In genomic region chr17:31746198-31747111, GRCm38 (mm10) we compare ENCODE assay signal across 8 mouse cellular contexts.
DNase-seq lines count a peak whose midpoint lies in the region; ATAC-seq lines count a peak whose summit lies in the region.

No protein-coding gene starts in this region.

- H3K4me1 ChIP-seq in embryonic facial prominence, embryonic 11.5 days (ENCODE audit: control insufficient read depth, insufficient read depth, low read length): no peaks in the 10 kb centered on the region

- no peak; the same call in 1 of the 2 replicates for ATAC-seq in embryonic facial prominence, embryonic 11.5 days (replicated peaks; ENCODE audit: insufficient number of reproducible peaks, low FRiP score, low TSS enrichment, low read depth)
- no peak for ATAC-seq in megakaryocyte progenitor cell, adult 5-6 weeks (replicated peaks; ENCODE audit: poor library complexity)

- no peaks in the 10 kb centered on the region for H3K9me3 ChIP-seq in embryonic facial prominence, embryonic 11.5 days (replicated peaks; ENCODE audit: control insufficient read depth, low read length)

- WGBS in embryonic facial prominence, embryonic 11.5 days: 35% methylated on average over 20 of the region's 20 CpGs

- H3K9ac ChIP-seq in embryonic facial prominence, embryonic 11.5 days (replicated peaks; ENCODE audit: low read length): 0 out of 2 replicates have a peak overlapping the region, but pooled peaks have one; percentile 35

- DNase-seq in left cerebral cortex, adult 18-20 months (ENCODE audit: low spot score in 2 of 2): peak; percentile 19 to 31
- no peak for DNase-seq in left cerebral cortex, adult 11 months (ENCODE audit: low spot score)
- DNase-seq in embryonic facial prominence, embryonic 11.5 days (ENCODE audit: low spot score): peak; percentile 52
- peak; percentile 46 for DNase-seq in heart, postnatal 25 days (ENCODE audit: low spot score)
- peak; percentile 20 to 46 for DNase-seq in left cerebral cortex, postnatal 25 days (ENCODE audit: low spot score in 2 of 2)
- DNase-seq in mesoderm, embryonic 11.5 days (ENCODE audit: low read depth, low spot score): peak; percentile 42
- DNase-seq in thymus, postnatal 36 days: no peak

- no peak overlapping the region for H3K4me3 ChIP-seq in embryonic facial prominence, embryonic 11.5 days (ENCODE audit: low read depth, low read length)

- intact Hi-C loops in heart, postnatal 25 days (cut with DNase I): loop anchor here (2.0 kb wide), 1 partner anchor 20 kb away; no protein-coding TSS in a partner anchor
- intact Hi-C loops in left cerebral cortex, postnatal 25 days (cut with DNase I): no loop called here

- 0 out of 2 replicates have a peak overlapping the region, but pooled peaks have one; percentile 17 for H3K27ac ChIP-seq in embryonic facial prominence, embryonic 11.5 days (replicated peaks; ENCODE audit: low read depth, low read length)

- H3K4me2 ChIP-seq in embryonic facial prominence, embryonic 11.5 days (ENCODE audit: low read depth, low read length): peak overlapping the region; percentile 11; the same call in 1 of the 2 replicates

- no peaks in the 10 kb centered on the region for H3K36me3 ChIP-seq in embryonic facial prominence, embryonic 11.5 days (replicated peaks; ENCODE audit: control insufficient read depth, insufficient read depth, low read depth, low read length)

- H3K27me3 ChIP-seq in embryonic facial prominence, embryonic 11.5 days (ENCODE audit: control insufficient read depth, insufficient read depth, low read length): no peaks in the 10 kb centered on the region

Comparison
In these comparisons a context has a peak if more than half of its experiments do, and no peak if none do; other contexts are left out.
1. DNase-seq: peak in left cerebral cortex, adult 18-20 months (2 of 2), embryonic facial prominence, embryonic 11.5 days (single experiment), heart, postnatal 25 days (single experiment), left cerebral cortex, postnatal 25 days (2 of 2) and mesoderm, embryonic 11.5 days (single experiment); none in left cerebral cortex, adult 11 months (single experiment) and thymus, postnatal 36 days (0 of 2).